Mouse (Mus musculus): ENCODE data around the gene Dscam.
"Not testable (repeated sequence)": the region's sequence is repeated elsewhere in the genome, so short reads cannot be mapped to it uniquely, and the experiment has no call there.

Dscam gene

GRCm38 (mm10) chr16:96884590-96884989 is 286.0 kb downstream of the Dscam start:
- DNase-seq (ENCODE audit: low spot score in 2 of 2), result not testable (repeated sequence)

GRCm38 (mm10) chr16:96877271-96877670 is 293.3 kb downstream of the Dscam start:
- DNase-seq (ENCODE audit: low spot score in 2 of 2), result no peak

GRCm38 (mm10) chr16:96872799-96873198 is 297.8 kb downstream of the Dscam start:
- DNase-seq (ENCODE audit: low spot score in 2 of 2), result no peak

GRCm38 (mm10) chr16:96857571-96857970 is 313.0 kb downstream of the Dscam start:
- no peak for DNase-seq (ENCODE audit: low spot score in 2 of 2)

GRCm38 (mm10) chr16:96855060-96855459 is 315.5 kb downstream of the Dscam start:
- DNase-seq (ENCODE audit: low spot score in 2 of 2), result no peak

GRCm38 (mm10) chr16:96852383-96852782 is 318.2 kb downstream of the Dscam start:
- no peak for DNase-seq (ENCODE audit: low spot score in 2 of 2)

- no peak for DNase-seq (ENCODE audit: low spot score in 2 of 2)
Observed at GRCm38 (mm10) chr16:96848916-96849315, 321.6 kb downstream of the Dscam start.

- DNase-seq (ENCODE audit: low spot score in 2 of 2), result no peak
Observed at GRCm38 (mm10) chr16:96846585-96846984, 324.0 kb downstream of the Dscam start.

GRCm38 (mm10) chr16:96846113-96846512 is 324.4 kb downstream of the Dscam start:
- DNase-seq (ENCODE audit: low spot score in 2 of 2), result no peak

- no peak for DNase-seq (ENCODE audit: low spot score in 2 of 2)
Observed at GRCm38 (mm10) chr16:96845475-96846098, 325.0 kb downstream of the Dscam start.

- no peak for DNase-seq (ENCODE audit: low spot score in 2 of 2)
Observed at GRCm38 (mm10) chr16:96843691-96844400, 326.7 kb downstream of the Dscam start.

- DNase-seq (ENCODE audit: low spot score in 2 of 2), result no peak
Observed at GRCm38 (mm10) chr16:96842829-96843360, 327.7 kb downstream of the Dscam start.

- peak in 1 of 2 experiments; percentile 23 for DNase-seq (ENCODE audit: low spot score in 2 of 2)
Observed at GRCm38 (mm10) chr16:96819649-96820048, 350.9 kb downstream of the Dscam start.

GRCm38 (mm10) chr16:96806298-96806697 is 364.3 kb downstream of the Dscam start:
- no peak for DNase-seq (ENCODE audit: low spot score in 2 of 2)

GRCm38 (mm10) chr16:96802636-96803035 is 367.9 kb downstream of the Dscam start:
- no peak for DNase-seq (ENCODE audit: low spot score in 2 of 2)

GRCm38 (mm10) chr16:96801650-96802237 is 368.8 kb downstream of the Dscam start:
- DNase-seq (ENCODE audit: low spot score in 2 of 2), result no peak

GRCm38 (mm10) chr16:96795431-96795830 is 375.1 kb downstream of the Dscam start:
- DNase-seq (ENCODE audit: low spot score in 2 of 2), result no peak

- DNase-seq (ENCODE audit: low spot score in 2 of 2), result no peak
Observed at GRCm38 (mm10) chr16:96791307-96791706, 379.2 kb downstream of the Dscam start.

- DNase-seq (ENCODE audit: low spot score in 2 of 2), result no peak
Observed at GRCm38 (mm10) chr16:96788286-96788685, 382.3 kb downstream of the Dscam start.

- no peak for DNase-seq (ENCODE audit: low spot score in 2 of 2)
Observed at GRCm38 (mm10) chr16:96779021-96779420, 391.5 kb downstream of the Dscam start.

- DNase-seq (ENCODE audit: low spot score in 2 of 2), result no peak
Observed at GRCm38 (mm10) chr16:96774245-96774644, 396.3 kb downstream of the Dscam start.

GRCm38 (mm10) chr16:96767985-96768384 is 402.6 kb downstream of the Dscam start:
- no peak for DNase-seq (ENCODE audit: low spot score in 2 of 2)

GRCm38 (mm10) chr16:96767508-96767907 is 403.0 kb downstream of the Dscam start:
- no peak for DNase-seq (ENCODE audit: low spot score in 2 of 2)

Measured in spleen, postnatal 14 days (tissue).